Mouse (Mus musculus) ES-E14 (cell line): ENCODE results near the gene Diaph3.

Source experiments
- CHD2 ChIP-seq: IDR thresholded peaks from 2 replicates; pipeline ENCODE4 v1.6.1; 2014; ENCODE audit warnings: mild to moderate bottlenecking, low read depth, low read length, inconsistent platforms
- HCFC1 ChIP-seq: IDR thresholded peaks from 2 replicates; pipeline ENCODE4 v1.6.1; 2012; ENCODE audit warnings: low read length, inconsistent platforms, borderline replicate concordance; ENCODE audit not compliant: insufficient read depth
- MAFK ChIP-seq: IDR thresholded peaks from 2 replicates; pipeline ENCODE4 v1.6.1; 2014; ENCODE audit warnings: mild to moderate bottlenecking, low read depth, low read length, inconsistent platforms; ENCODE audit not compliant: insufficient read depth
- ZC3H11A ChIP-seq: IDR thresholded peaks from 2 replicates; pipeline ENCODE4 v1.6.1; 2012; ENCODE audit warnings: low read depth, mild to moderate bottlenecking, inconsistent platforms, low read length, borderline replicate concordance
- ZNF384 ChIP-seq: IDR thresholded peaks from 2 replicates; pipeline ENCODE4 v1.6.1; 2012; ENCODE audit warnings: low read depth, low read length, inconsistent platforms

DNA sequence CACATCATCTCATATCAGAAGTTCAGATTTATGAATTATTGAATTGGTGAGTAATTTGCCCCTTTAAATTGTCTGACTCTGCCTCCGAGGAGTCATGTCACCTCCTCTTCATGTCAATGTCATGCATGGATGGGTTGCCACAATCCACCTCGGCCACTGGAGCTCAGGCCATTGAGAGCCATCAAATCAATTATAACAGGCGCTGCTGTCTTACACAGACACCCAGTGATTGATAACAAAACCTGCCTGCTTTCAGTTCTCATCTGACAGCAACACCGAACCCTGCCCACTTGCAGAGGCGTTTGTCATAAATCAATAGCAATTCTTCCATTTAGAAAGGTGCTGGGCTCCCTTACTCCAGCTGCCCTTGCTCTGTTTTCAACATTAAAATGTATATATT is 402.1 kb downstream of the Diaph3 start:
- TF ChIP-seq HCFC1 (no peak), CHD2 (no peak), ZC3H11A (no peak), MAFK (no peak), ZNF384 (no peak)
